Mouse (Mus musculus) gastrocnemius, postnatal 36 days (tissue): Measurements from ENCODE around the gene Slc25a30. TPM values are rescaled to one million over a fixed set of nuclear protein-coding genes. Genes with fewer than 3 reads are reported as not detected.
"Not testable (repeated sequence)": the region's sequence is repeated elsewhere in the genome, so short reads cannot be mapped to it uniquely, and the experiment has no call there.

Source experiments
- DNase-seq, 2 experiments: peaks; one replicate each; pipeline ENCODE4 v3.0.0; 2022
- intact Hi-C: fragments of 180-260 bp; cut with DNase I; formaldehyde crosslinking; loops from one replicate; pipeline ENCODE4 v1.15.1; 2025
- long read RNA-seq, 2 experiments: library from polyadenylated mRNA; stranded (forward); transcript quantifications; one replicate each; pipeline ENCODE4 v2.0.0; 2021
- total RNA-seq, 2 experiments: library from RNA; stranded (reverse); gene quantifications; 2 replicates each; pipeline ENCODE4 v1.2.3; 2021

The Slc25a30 gene
- total RNA-seq = 10 to 100 TPM in 1 of 2 experiments, 1 to 10 TPM in 1; 5.6 to 11.9 TPM
- long read RNA-seq, experiment 1 = 0 reads
- long read RNA-seq, experiment 2, partial matches to known transcripts = 1 of 1 reads
- long read RNA-seq, experiment 2, other reads (novel, unspliced or antisense) = 0 of 1 reads

- intact Hi-C loops = loop anchor here (5.0 kb wide), 1 partner anchor 40 kb away; no protein-coding TSS in a partner anchor
- peak; percentile 93 to 96 for DNase-seq
These were observed at the start of gene Slc25a30 for GRCm38 (mm10) chr14:75786868-75787793. TSS of gene Slc25a30 (minus strand) at chr14:75787037.

- intact Hi-C loops = no loop called here
- DNase-seq = no peak
These were observed 49.7 kb upstream of the Slc25a30 start for GRCm38 (mm10) chr14:75836579-75836978.

GRCm38 (mm10) chr14:75834739-75835381, 48.0 kb upstream of the Slc25a30 start:
- peak; percentile 48 to 64 for DNase-seq
- intact Hi-C loops = no loop called here

GRCm38 (mm10) chr14:75834251-75834738, 47.5 kb upstream of the Slc25a30 start:
- intact Hi-C loops = no loop called here
- DNase-seq = peak in 1 of 2 experiments; percentile 51

- intact Hi-C loops = no loop called here
- no peak for DNase-seq
These were observed 46.9 kb upstream of the Slc25a30 start for GRCm38 (mm10) chr14:75833546-75834250.

GRCm38 (mm10) chr14:75832982-75833381, 46.1 kb upstream of the Slc25a30 start:
- no peak for DNase-seq
- intact Hi-C loops = no loop called here

GRCm38 (mm10) chr14:75832031-75832430, 45.2 kb upstream of the Slc25a30 start:
- no peak for DNase-seq
- intact Hi-C loops = no loop called here

- not testable (repeated sequence) for DNase-seq
- intact Hi-C loops = loop anchor here (2.0 to 5.0 kb wide), 2 partner anchors 21 to 43 kb away; partner anchors contain the start of gene Slc25a30
These were observed 43.0 kb upstream of the Slc25a30 start for GRCm38 (mm10) chr14:75829817-75830216.

GRCm38 (mm10) chr14:75828866-75829806, 42.3 kb upstream of the Slc25a30 start:
- peak; percentile 83 to 86 for DNase-seq
- intact Hi-C loops = loop anchor here (2.0 to 5.0 kb wide), 2 partner anchors 20 to 42 kb away; partner anchors contain the start of gene Slc25a30

GRCm38 (mm10) chr14:75828221-75828620, 41.4 kb upstream of the Slc25a30 start:
- intact Hi-C loops = loop anchor here (2.0 to 5.0 kb wide), 2 partner anchors 19 to 41 kb away; partner anchors contain the start of gene Slc25a30

GRCm38 (mm10) chr14:75826851-75827410, 40.1 kb upstream of the Slc25a30 start:
- intact Hi-C loops = loop anchor here (5.0 kb wide), 1 partner anchor 40 kb away; the partner anchor contains the start of gene Slc25a30
- DNase-seq = no peak

More at GRCm38 (mm10) chr14:75828221-75828620, 41.4 kb upstream of the Slc25a30 start:
- no peak for DNase-seq

GRCm38 (mm10) chr14:75820007-75820406, 33.2 kb upstream of the Slc25a30 start:
- DNase-seq = peak; percentile 46 to 68
- intact Hi-C loops = no loop called here

- DNase-seq = no peak
- intact Hi-C loops = no loop called here
These were observed 32.5 kb upstream of the Slc25a30 start for GRCm38 (mm10) chr14:75819341-75819740.

GRCm38 (mm10) chr14:75818528-75818927, 31.7 kb upstream of the Slc25a30 start:
- intact Hi-C loops = no loop called here
- no peak for DNase-seq

- no peak for DNase-seq
- intact Hi-C loops = loop anchor here (2.0 kb wide), 1 partner anchor 19 kb away; no protein-coding TSS in a partner anchor
These were observed 23.1 kb upstream of the Slc25a30 start for GRCm38 (mm10) chr14:75809931-75810330.

- DNase-seq = peak; percentile 67 to 78
- intact Hi-C loops = loop anchor here (2.0 kb wide), 1 partner anchor 21 kb away; no protein-coding TSS in a partner anchor
These were observed 21.0 kb upstream of the Slc25a30 start for GRCm38 (mm10) chr14:75807800-75808199.

GRCm38 (mm10) chr14:75797769-75798386, 11.0 kb upstream of the Slc25a30 start:
- no peak for DNase-seq

GRCm38 (mm10) chr14:75795918-75796317, 9.1 kb upstream of the Slc25a30 start:
- no peak for DNase-seq
- intact Hi-C loops = no loop called here

More at GRCm38 (mm10) chr14:75797769-75798386, 11.0 kb upstream of the Slc25a30 start:
- intact Hi-C loops = no loop called here
